Mouse (Mus musculus): ENCODE measurements around the gene Cers6. TPM values are rescaled to one million over a fixed set of nuclear protein-coding genes. Genes with fewer than 3 reads are reported as not detected.
A peak's percentile ranks its signal among the peaks of the same experiment; 100 is the strongest.

Gene Cers6
- polyA plus RNA-seq, 1 experiment = 3.5 TPM

DNA sequence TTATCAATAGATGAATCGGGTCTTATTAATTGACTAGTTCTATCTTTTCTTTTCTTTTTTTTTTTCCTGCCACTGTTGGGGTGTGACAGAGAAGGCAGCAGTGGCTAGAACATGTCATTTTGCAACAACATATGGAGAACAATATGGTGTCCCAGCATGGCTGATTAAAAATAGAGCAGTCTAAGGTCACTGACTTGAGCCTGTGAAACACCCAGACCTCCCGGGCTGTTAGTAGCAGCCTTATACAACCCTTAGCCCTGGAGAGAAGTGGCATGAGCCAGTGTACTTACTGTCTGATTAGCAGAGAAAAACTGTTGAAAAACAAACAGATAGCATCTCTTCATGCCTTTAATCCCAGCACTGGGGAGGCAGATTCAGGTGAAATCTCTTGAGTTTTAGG lies 3.1 kb downstream of the Cers6 start:
- no peaks in the 10 kb centered on the region for H3K36me3 ChIP-seq (ENCODE audit: control insufficient read depth, insufficient read depth, low read length)
- H3K4me1 ChIP-seq (ENCODE audit: control insufficient read depth, insufficient read depth, insufficient read length) = peaks cover 5% of the 10 kb centered on the region; the same call in 1 of the 2 replicates
- H3K4me3 ChIP-seq (ENCODE audit: extremely low read depth, insufficient read depth, insufficient read length) = no peak overlapping the region
- H3K27me3 ChIP-seq (ENCODE audit: control insufficient read depth, insufficient read depth, low read length) = no peaks in the 10 kb centered on the region
- H3K27ac ChIP-seq (ENCODE audit: insufficient read depth, low read length) = no peak overlapping the region
- DNase-seq (ENCODE audit: low read depth in 1 of 2, low spot score in 2 of 2) = no peak
- 89% methylated on average over 2 of the region's 2 CpGs for WGBS
- TF ChIP-seq CTCF (IDR thresholded peaks at IDR 0.05; ENCODE audit: extremely low read depth, insufficient read depth, insufficient read length, insufficient replicate concordance) (no peak), POLR2A (IDR thresholded peaks at IDR 0.05; ENCODE audit: low read depth, low read length) (no peak)

GRCm38 (mm10) chr2:68867148-68867547 lies 5.9 kb downstream of the Cers6 start:
- no peak overlapping the region for H3K27ac ChIP-seq (ENCODE audit: insufficient read depth, low read length)
- H3K27me3 ChIP-seq (ENCODE audit: control insufficient read depth, insufficient read depth, low read length) = no peaks in the 10 kb centered on the region
- WGBS = 54% methylated on average over 4 of the region's 4 CpGs
- no peaks in the 10 kb centered on the region for H3K36me3 ChIP-seq (ENCODE audit: control insufficient read depth, insufficient read depth, low read length)
- H3K4me3 ChIP-seq (ENCODE audit: extremely low read depth, insufficient read depth, insufficient read length) = no peak overlapping the region
- H3K4me1 ChIP-seq (ENCODE audit: control insufficient read depth, insufficient read depth, insufficient read length) = no peaks in the 10 kb centered on the region
- no peak for DNase-seq (ENCODE audit: low read depth in 1 of 2, low spot score in 2 of 2)
- TF ChIP-seq POLR2A (IDR thresholded peaks at IDR 0.05; ENCODE audit: low read depth, low read length) (no peak), CTCF (IDR thresholded peaks at IDR 0.05; ENCODE audit: extremely low read depth, insufficient read depth, insufficient read length, insufficient replicate concordance) (no peak)

- Histone ChIP-seq H3K36me3 (ENCODE audit: control insufficient read depth, insufficient read depth, low read length) (no peaks in the 10 kb centered on the region), H3K4me3 (ENCODE audit: extremely low read depth, insufficient read depth, insufficient read length) (no peak overlapping the region), H3K4me1 (ENCODE audit: control insufficient read depth, insufficient read depth, insufficient read length) (peaks cover 15% of the 10 kb centered on the region; the same call in 1 of the 2 replicates), H3K27me3 (ENCODE audit: control insufficient read depth, insufficient read depth, low read length) (no peaks in the 10 kb centered on the region), H3K27ac (ENCODE audit: insufficient read depth, low read length) (no peak overlapping the region)
- TF ChIP-seq CTCF (IDR thresholded peaks at IDR 0.05; ENCODE audit: extremely low read depth, insufficient read depth, insufficient read length, insufficient replicate concordance) = no peak
- TF ChIP-seq POLR2A (IDR thresholded peaks at IDR 0.05; ENCODE audit: low read depth, low read length) = no peak
- WGBS = 83% methylated on average over 17 of the region's 17 CpGs
- DNase-seq (ENCODE audit: low read depth in 1 of 2, low spot score in 2 of 2) = no peak
These were observed 9.9 kb downstream of the Cers6 start for GRCm38 (mm10) chr2:68870999-68871780.

DNA sequence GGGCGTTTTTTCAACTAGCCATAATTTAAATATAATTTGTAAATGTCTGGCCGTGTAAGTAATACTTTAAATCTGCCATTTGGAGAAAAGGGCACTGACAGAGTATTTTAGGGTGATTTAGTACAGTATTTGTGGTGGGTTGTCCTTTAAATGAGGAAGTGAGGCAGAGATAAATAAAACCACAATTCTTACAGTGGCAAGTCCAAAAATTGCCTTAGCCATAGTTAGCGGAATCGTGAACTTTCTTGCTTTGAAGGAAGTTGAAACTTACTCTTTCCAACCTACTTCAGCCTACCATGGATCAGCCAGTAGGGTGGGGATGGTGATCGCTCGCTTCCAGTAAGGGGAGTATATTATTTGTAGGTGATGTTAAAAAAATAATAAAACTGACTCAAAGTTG lies 11.8 kb downstream of the Cers6 start:
- no peak overlapping the region for H3K4me3 ChIP-seq (ENCODE audit: extremely low read depth, insufficient read depth, insufficient read length)
- no peak for TF ChIP-seq CTCF (IDR thresholded peaks at IDR 0.05; ENCODE audit: extremely low read depth, insufficient read depth, insufficient read length, insufficient replicate concordance)
- TF ChIP-seq POLR2A (IDR thresholded peaks at IDR 0.05; ENCODE audit: low read depth, low read length) = no peak

GRCm38 (mm10) chr2:68873653-68874441 lies 12.6 kb downstream of the Cers6 start:
- 32% methylated on average over 15 of the region's 15 CpGs for WGBS
- H3K27me3 ChIP-seq (ENCODE audit: control insufficient read depth, insufficient read depth, low read length) = no peaks in the 10 kb centered on the region
- no peaks in the 10 kb centered on the region for H3K36me3 ChIP-seq (ENCODE audit: control insufficient read depth, insufficient read depth, low read length)
- H3K4me3 ChIP-seq (ENCODE audit: extremely low read depth, insufficient read depth, insufficient read length) = no peak overlapping the region
- H3K4me1 ChIP-seq (ENCODE audit: control insufficient read depth, insufficient read depth, insufficient read length) = peaks cover 15% of the 10 kb centered on the region; the same call in 1 of the 2 replicates
- peak overlapping the region; percentile 16 for H3K27ac ChIP-seq (ENCODE audit: insufficient read depth, low read length)
- no peak for TF ChIP-seq CTCF (IDR thresholded peaks at IDR 0.05; ENCODE audit: extremely low read depth, insufficient read depth, insufficient read length, insufficient replicate concordance)
- TF ChIP-seq POLR2A (IDR thresholded peaks at IDR 0.05; ENCODE audit: low read depth, low read length) = no peak
- DNase-seq (ENCODE audit: low read depth in 1 of 2, low spot score in 2 of 2) = peak in 1 of 2 experiments; percentile 14

More for the DNA sequence above, 11.8 kb downstream of the Cers6 start:
- Histone ChIP-seq H3K27ac (ENCODE audit: insufficient read depth, low read length) (no peak overlapping the region), H3K36me3 (ENCODE audit: control insufficient read depth, insufficient read depth, low read length) (no peaks in the 10 kb centered on the region), H3K4me1 (ENCODE audit: control insufficient read depth, insufficient read depth, insufficient read length) (peaks cover 15% of the 10 kb centered on the region; the same call in 1 of the 2 replicates), H3K27me3 (ENCODE audit: control insufficient read depth, insufficient read depth, low read length) (no peaks in the 10 kb centered on the region)
- WGBS = 7% methylated on average over 6 of the region's 6 CpGs
- peak in 1 of 2 experiments; percentile 41 for DNase-seq (ENCODE audit: low read depth in 1 of 2, low spot score in 2 of 2)

DNA sequence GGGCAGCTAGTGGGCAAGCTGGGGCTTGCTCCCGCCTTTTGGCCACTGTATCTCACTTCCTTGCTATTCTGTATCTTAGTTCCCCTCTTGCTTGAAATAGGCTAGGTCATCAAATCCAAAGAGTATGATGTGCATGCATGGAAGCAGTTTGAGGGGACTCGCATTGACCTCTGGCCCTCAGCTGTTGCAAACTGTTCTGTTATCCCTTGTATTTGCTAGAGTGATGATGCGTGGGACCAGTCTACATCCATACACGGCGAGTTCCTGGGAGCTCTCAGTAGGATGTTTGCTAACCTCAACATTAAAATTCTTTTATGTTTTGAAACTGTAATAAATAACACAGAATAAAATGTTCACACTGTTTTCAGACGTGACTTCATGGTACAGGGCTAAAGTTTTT lies 13.3 kb downstream of the Cers6 start:
- Histone ChIP-seq H3K36me3 (ENCODE audit: control insufficient read depth, insufficient read depth, low read length) (no peaks in the 10 kb centered on the region), H3K4me3 (ENCODE audit: extremely low read depth, insufficient read depth, insufficient read length) (no peak overlapping the region), H3K27me3 (ENCODE audit: control insufficient read depth, insufficient read depth, low read length) (no peaks in the 10 kb centered on the region), H3K4me1 (ENCODE audit: control insufficient read depth, insufficient read depth, insufficient read length) (peaks cover 15% of the 10 kb centered on the region; the same call in 1 of the 2 replicates), H3K27ac (ENCODE audit: insufficient read depth, low read length) (no peak overlapping the region)
- WGBS = 83% methylated on average over 6 of the region's 6 CpGs
- no peak for DNase-seq (ENCODE audit: low read depth in 1 of 2, low spot score in 2 of 2)
- TF ChIP-seq CTCF (IDR thresholded peaks at IDR 0.05; ENCODE audit: extremely low read depth, insufficient read depth, insufficient read length, insufficient replicate concordance) (no peak), POLR2A (IDR thresholded peaks at IDR 0.05; ENCODE audit: low read depth, low read length) (no peak)
